14 mouse cellular contexts compared by ENCODE assay signal in genomic region chr17:83212422-83212821, GRCm38 (mm10). TPM values are rescaled to one million over a fixed set of nuclear protein-coding genes. Genes with fewer than 3 reads are reported as not detected.
DNase-seq lines count a peak whose midpoint lies in the region; ATAC-seq and TF ChIP-seq lines count a peak whose summit lies in the region.
"Had no signal": no experiment of that assay in that cellular context is flagged by ENCODE, and none has a peak within 500 bp of the region (broad histone marks: within the 10 kb centered on the region; RNA-seq: fewer than 3 reads in every experiment).

No protein-coding gene starts in this region.

- 0 out of 2 replicates have a peak overlapping the region, but pooled peaks have one; percentile 13 for H3K27ac ChIP-seq in kidney, embryonic 16.5 days (ENCODE audit: low read length)
- no peak overlapping the region for H3K27ac ChIP-seq in kidney, adult 2 months (ENCODE audit: insufficient read depth, low read depth, low read length)
- 0 out of 2 replicates have a peak overlapping the region, but pooled peaks have one; percentile 45 for H3K27ac ChIP-seq in bone marrow, adult 2 months (ENCODE audit: control insufficient read depth, insufficient read depth, low read depth, low read length, poor library complexity)
- peak overlapping the region; percentile 7; the same call in 1 of the 2 replicates for H3K27ac ChIP-seq in embryonic facial prominence, embryonic 10.5 days (replicated peaks)
- peak overlapping the region; percentile 25; the same call in 1 of the 2 replicates for H3K27ac ChIP-seq in macrophage
- no peak overlapping the region for H3K27ac ChIP-seq in cerebellum, adult 2 months (ENCODE audit: insufficient read depth, low read length)
- H3K27ac ChIP-seq: neural tube, embryonic 13.5 days had no signal

- peaks cover 21% of the 10 kb centered on the region for H3K4me1 ChIP-seq in kidney, embryonic 16.5 days (ENCODE audit: insufficient read depth, low read length)
- no peaks in the 10 kb centered on the region for H3K4me1 ChIP-seq in kidney, adult 2 months (ENCODE audit: control insufficient read depth, insufficient read depth, low read length)
- no peaks in the 10 kb centered on the region; the same call in 1 of the 2 replicates for H3K4me1 ChIP-seq in bone marrow, adult 2 months (ENCODE audit: control insufficient read depth, insufficient read depth, low read length)
- peaks cover 77% of the 10 kb centered on the region for H3K4me1 ChIP-seq in embryonic facial prominence, embryonic 10.5 days
- no peaks in the 10 kb centered on the region for H3K4me1 ChIP-seq in cerebellum, adult 2 months (ENCODE audit: control insufficient read depth, insufficient read depth, low read length)

- no peaks in the 10 kb centered on the region for H3K79me2 ChIP-seq in macrophage (ENCODE audit: inconsistent target)

- no peak overlapping the region for H3K4me3 ChIP-seq in kidney, embryonic 16.5 days (ENCODE audit: low read length)
- no peak overlapping the region for H3K4me3 ChIP-seq in kidney, adult 2 months (ENCODE audit: insufficient read depth, low read depth, low read length)
- no peak overlapping the region for H3K4me3 ChIP-seq in bone marrow, adult 2 months (replicated peaks; ENCODE audit: control insufficient read depth, low read depth, low read length)
- no peak overlapping the region for H3K4me3 ChIP-seq in embryonic facial prominence, embryonic 10.5 days
- no peak overlapping the region for H3K4me3 ChIP-seq in macrophage (ENCODE audit: inconsistent target)
- H3K4me3 ChIP-seq in cerebellum, adult 2 months (replicated peaks; ENCODE audit: insufficient read depth, low read depth, low read length), result no peak overlapping the region
- H3K4me3 ChIP-seq: limb, embryonic 13.5 days; neural tube, embryonic 13.5 days had no signal

- DNase-seq in kidney, adult 2 months, result no peak
- no peak for DNase-seq in embryonic facial prominence, embryonic 10.5 days (ENCODE audit: low spot score)
- no peak for DNase-seq in cerebellum, adult 2 months
- no peak for DNase-seq in thymus, postnatal 36 days
- DNase-seq: adrenal gland, adult 8-10 months; cerebellum, adult 9-11 months; heart, adult 18-20 months had no signal

- no peak overlapping the region for H3K4me2 ChIP-seq in kidney, embryonic 16.5 days (replicated peaks; ENCODE audit: low read depth, low read length)
- H3K4me2 ChIP-seq: limb, embryonic 13.5 days; neural tube, embryonic 13.5 days had no signal

- H3K36me3 ChIP-seq in kidney, embryonic 16.5 days (ENCODE audit: insufficient read depth, low read length), result no peaks in the 10 kb centered on the region
- H3K36me3 ChIP-seq in kidney, adult 2 months (ENCODE audit: control insufficient read depth, insufficient read depth, low read length), result no peaks in the 10 kb centered on the region
- H3K36me3 ChIP-seq in embryonic facial prominence, embryonic 10.5 days (replicated peaks), result no peaks in the 10 kb centered on the region
- no peaks in the 10 kb centered on the region for H3K36me3 ChIP-seq in macrophage (ENCODE audit: inconsistent target)
- H3K36me3 ChIP-seq: limb, embryonic 13.5 days; neural tube, embryonic 13.5 days had no signal

- ATAC-seq in kidney, embryonic 16.5 days (ENCODE audit: low FRiP score, low TSS enrichment), result no peak
- ATAC-seq: forebrain, embryonic 14.5 days had no signal

- no peak for TF ChIP-seq POLR2A in kidney, adult 2 months (IDR thresholded peaks at IDR 0.05; ENCODE audit: low read depth, low read length)
- no peak for TF ChIP-seq POLR2A in bone marrow, adult 2 months (IDR thresholded peaks at IDR 0.05; ENCODE audit: borderline replicate concordance, control insufficient read depth, low read depth, low read length)
- no peak for TF ChIP-seq POLR2A in cerebellum, adult 2 months (IDR thresholded peaks at IDR 0.05; ENCODE audit: borderline replicate concordance, insufficient read depth, low read length)

- no peak for TF ChIP-seq CTCF in kidney, adult 2 months (conservative IDR thresholded peaks at IDR 0.05; ENCODE audit: insufficient read depth, insufficient read length, low read depth, low read length)
- no peak for TF ChIP-seq CTCF in bone marrow, adult 2 months (IDR thresholded peaks at IDR 0.05; ENCODE audit: control insufficient read depth, insufficient read depth, low read length)
- TF ChIP-seq CTCF in cerebellum, adult 2 months (IDR thresholded peaks at IDR 0.05; ENCODE audit: borderline replicate concordance, insufficient read depth, low read depth, low read length), result no peak

- H3K27me3 ChIP-seq in kidney, embryonic 16.5 days (ENCODE audit: insufficient read depth, low read length), result no peaks in the 10 kb centered on the region
- H3K27me3 ChIP-seq in kidney, adult 2 months (replicated peaks; ENCODE audit: control insufficient read depth, insufficient read depth, low read length), result no peaks in the 10 kb centered on the region
- H3K27me3 ChIP-seq in embryonic facial prominence, embryonic 10.5 days (replicated peaks; ENCODE audit: low read depth, poor library complexity, severe bottlenecking), result peaks cover 41% of the 10 kb centered on the region
- H3K27me3 ChIP-seq in cerebellum, adult 2 months (ENCODE audit: control insufficient read depth, insufficient read depth, low read length), result peaks cover 4% of the 10 kb centered on the region; the same call in 1 of the 2 replicates

- WGBS in kidney, embryonic 16.5 days, result 79% methylated on average over 2 of the region's 2 CpGs
- WGBS in kidney, adult 2 months, result 97% methylated on average over 2 of the region's 2 CpGs
- WGBS in bone marrow, adult 2 months, result 72% methylated on average over 2 of the region's 2 CpGs
- 70% methylated on average over 2 of the region's 2 CpGs for WGBS in embryonic facial prominence, embryonic 10.5 days
- WGBS in macrophage (ENCODE audit: missing documents), result 88% methylated on average over 2 of the region's 2 CpGs
- WGBS in cerebellum, adult 2 months, result 95% methylated on average over 2 of the region's 2 CpGs

- no peaks in the 10 kb centered on the region for H3K9me3 ChIP-seq in kidney, embryonic 16.5 days (ENCODE audit: low read length)
- no peaks in the 10 kb centered on the region for H3K9me3 ChIP-seq in embryonic facial prominence, embryonic 10.5 days
- H3K9me3 ChIP-seq: limb, embryonic 13.5 days; neural tube, embryonic 13.5 days had no signal

- 0 out of 2 replicates have a peak overlapping the region, but pooled peaks have one; percentile 37 for H3K9ac ChIP-seq in kidney, embryonic 16.5 days (replicated peaks; ENCODE audit: low read length)
- H3K9ac ChIP-seq: limb, embryonic 13.5 days; neural tube, embryonic 13.5 days had no signal

RNA-seq across cellular contexts. Expression of gene Pkdcc, which starts 2.7 kb away (rescaled TPM):
- 29.9 and 31.6 TPM in 2 replicates for polyA plus RNA-seq in kidney, embryonic 16.5 days (2015; fragmentation: Nextera tagmentation; extraction: Ambion mirVana)
- 42.6 and 44.8 TPM in 2 replicates for polyA plus RNA-seq in kidney, adult 2 months (2012; rRNA removed)
- polyA plus RNA-seq in bone marrow, adult 2 months (2011; ENCODE audit: insufficient read depth, insufficient read length, low replicate concordance, missing spikeins), result 3.0 TPM in 1 of 2 replicates, not detected in the other
- polyA plus RNA-seq in embryonic facial prominence, embryonic 10.5 days (2016; fragmentation: Nextera tagmentation; extraction: Ambion mirVana), result 15.1 and 17.5 TPM in 2 replicates
- 10 to 100 TPM in 10 of 26 experiments, 1 to 10 TPM in 16; 1.9 to 21.1 (median 6.4) TPM for total RNA-seq in macrophage (2018; cell fraction: chromatin; rRNA removed)
- 1 to 10 TPM; 1.2 to 9.1 (median 3.8) TPM for total RNA-seq in macrophage (2018; cell fraction: cytosol; rRNA removed)
- 10 to 100 TPM in 9 of 26 experiments, 1 to 10 TPM in 17; 2.1 to 17.7 (median 7.1) TPM for total RNA-seq in macrophage (2018; cell fraction: nucleus; rRNA removed)
- 4.2 to 8.3 TPM (median 4.4 TPM) in 3 replicates for polyA plus RNA-seq in macrophage (2018)
- polyA plus RNA-seq in cerebellum, adult 2 months (2012; rRNA removed), result 9.0 and 11.6 TPM in 2 replicates
- total RNA-seq: MEL had no signal

Comparison
In these comparisons a context has a peak if more than half of its experiments do, and no peak if none do; other contexts are left out.
1. H3K27ac ChIP-seq: peak in kidney, embryonic 16.5 days (single experiment), bone marrow, adult 2 months (single experiment), embryonic facial prominence, embryonic 10.5 days (single experiment) and macrophage (single experiment); none in kidney, adult 2 months (single experiment) and cerebellum, adult 2 months (single experiment).